Mouse (Mus musculus) intestine, postnatal 0 days (tissue): ENCODE results near the gene March9. TPM values are rescaled to one million over a fixed set of nuclear protein-coding genes. Genes with fewer than 3 reads are reported as not detected.
A peak's percentile ranks its signal among the peaks of the same experiment; 100 is the strongest.
"Not testable (repeated sequence)": the region's sequence is repeated elsewhere in the genome, so short reads cannot be mapped to it uniquely, and the experiment has no call there.

Source experiments
- ATAC-seq: fragments of 200-750 bp; cut with Nextera tagmentation; 2 replicates; pipeline ENCODE4 v1.8.0; 2017; ENCODE audit warnings: mild to moderate bottlenecking, moderate TSS enrichment, moderate library complexity
- H3K27ac ChIP-seq: fragments of 300-500 bp; sonication (generic); 2 replicates; pipeline ENCODE4 v1.5.1; 2014; ENCODE audit warnings: mild to moderate bottlenecking, low read depth, low read length, moderate library complexity
- H3K27me3 ChIP-seq: fragments of 300-500 bp; sonication (generic); replicated peaks from 2 replicates; pipeline ENCODE4 v1.6.1; 2014; ENCODE audit warnings: low read length, mixed read lengths; ENCODE audit not compliant: control insufficient read depth, insufficient read depth
- H3K36me3 ChIP-seq: fragments of 300-500 bp; sonication (generic); 2 replicates; pipeline ENCODE4 v1.6.1; 2014; ENCODE audit warnings: mild to moderate bottlenecking, moderate library complexity; ENCODE audit not compliant: control insufficient read depth, insufficient read depth
- H3K4me1 ChIP-seq: fragments of 300-500 bp; sonication (generic); replicated peaks from 2 replicates; pipeline ENCODE4 v1.6.1; 2014; ENCODE audit warnings: antibody characterized with exemption, low read length, mixed read lengths; ENCODE audit not compliant: control insufficient read depth, insufficient read depth
- H3K4me2 ChIP-seq: fragments of 300-500 bp; sonication (generic); replicated peaks from 2 replicates; pipeline ENCODE4 v1.6.1; 2014; ENCODE audit warnings: low read depth, mild to moderate bottlenecking, moderate library complexity
- H3K4me3 ChIP-seq: fragments of 300-500 bp; sonication (generic); 2 replicates; pipeline ENCODE4 v1.5.1; 2014; ENCODE audit warnings: low read depth, low read length
- H3K9ac ChIP-seq: fragments of 300-500 bp; sonication (generic); 2 replicates; pipeline ENCODE4 v1.6.1; 2014; ENCODE audit warnings: mild to moderate bottlenecking, low read depth, low read length
- H3K9me3 ChIP-seq: fragments of 300-500 bp; sonication (generic); 2 replicates; pipeline ENCODE4 v1.6.1; 2016; ENCODE audit warnings: mixed run types; ENCODE audit not compliant: control insufficient read depth
- CTCF ChIP-seq: sonication (generic); IDR thresholded peaks from 2 replicates; pipeline ENCODE4 v1.5.1; 2016; ENCODE audit warnings: low read depth, mild to moderate bottlenecking, control low read depth, antibody characterized with exemption, moderate library complexity
- WGBS: fragments of 180-500 bp; shearing (Covaris S2); extraction: QIAGEN DNeasy Blood & Tissue Kit; methylation state at CpG from one replicate; pipeline ENCODE4 v1.1.7; 2014; 5-methylcytosine and 5-hydroxymethylcytosine counted together
- polyA plus RNA-seq: library from polyadenylated mRNA; unstranded; fragments of >200 nt; fragmentation: Nextera tagmentation; extraction: Ambion mirVana; gene quantifications from 2 replicates; pipeline ENCODE4 v1.2.1, GENCODE M21; 2015

The March9 gene
- polyA plus RNA-seq, 1 experiment from 2014 or later: 0.91 TPM

GRCm38 (mm10) chr10:127076082-127076481 is 16.1 kb upstream of the March9 start:
- Histone ChIP-seq H3K4me1 (0 out of 2 replicates have a peak, but pooled peaks cover 4% of the 10 kb centered on the region), H3K4me3 (no peak overlapping the region), H3K9ac (no peak overlapping the region), H3K27me3 (peaks cover 56% of the 10 kb centered on the region), H3K36me3 (no peaks in the 10 kb centered on the region), H3K27ac (no peak overlapping the region), H3K9me3 (no peaks in the 10 kb centered on the region), H3K4me2 (no peak overlapping the region)
- WGBS: 34% methylated on average over 4 of the region's 4 CpGs
- ATAC-seq: no peak
- no peak for TF ChIP-seq CTCF

- no peak overlapping the region for H3K4me3 ChIP-seq
- no peaks in the 10 kb centered on the region for H3K36me3 ChIP-seq
- WGBS: 66% methylated on average over 8 of the region's 8 CpGs
- TF ChIP-seq CTCF: no peak
- peaks cover 52% of the 10 kb centered on the region for H3K27me3 ChIP-seq
- H3K9ac ChIP-seq: no peak overlapping the region
- no peak for ATAC-seq
- H3K9me3 ChIP-seq: no peaks in the 10 kb centered on the region
- 0 out of 2 replicates have a peak, but pooled peaks cover 7% of the 10 kb centered on the region for H3K4me1 ChIP-seq
- H3K4me2 ChIP-seq: no peak overlapping the region
- H3K27ac ChIP-seq: no peak overlapping the region
Observed at GRCm38 (mm10) chr10:127075651-127076050, 15.7 kb upstream of the March9 start.

- Histone ChIP-seq H3K27ac (no peak within 1 kb of the TSS), H3K4me1 (0 out of 2 replicates have a peak, but pooled peaks cover 8% of the 10 kb centered on the region), H3K9ac (no peak within 1 kb of the TSS), H3K27me3 (peaks cover 46% of the 10 kb centered on the region), H3K9me3 (no peaks in the 10 kb centered on the region), H3K36me3 (no peaks in the 10 kb centered on the region), H3K4me3 (no peak within 1 kb of the TSS), H3K4me2 (no peak within 1 kb of the TSS)
- 59% methylated on average over 9 of the region's 9 CpGs for WGBS
- no peak for ATAC-seq
- peak; percentile 39 for TF ChIP-seq CTCF
Observed at GRCm38 (mm10) chr10:127075080-127075479, 15.1 kb upstream of the March9 start, which contains the start of gene Agap2. Agap2 (plus strand) TSS chr10:127075284.

- H3K4me2 ChIP-seq: no peak overlapping the region
- 0 out of 2 replicates have a peak, but pooled peaks cover 8% of the 10 kb centered on the region for H3K4me1 ChIP-seq
- no peak overlapping the region for H3K4me3 ChIP-seq
- no peak for ATAC-seq
- WGBS: 100% methylated on average over 1 of the region's 1 CpGs
- no peaks in the 10 kb centered on the region for H3K9me3 ChIP-seq
- H3K36me3 ChIP-seq: no peaks in the 10 kb centered on the region
- H3K9ac ChIP-seq: no peak overlapping the region
- TF ChIP-seq CTCF: no peak
- H3K27ac ChIP-seq: no peak overlapping the region
- peaks cover 35% of the 10 kb centered on the region for H3K27me3 ChIP-seq
Observed at GRCm38 (mm10) chr10:127073981-127074380, 14.0 kb upstream of the March9 start.

- ATAC-seq, H3K4me1 ChIP-seq, H3K9me3 ChIP-seq, H3K4me2 ChIP-seq, H3K9ac ChIP-seq, H3K36me3 ChIP-seq, H3K27ac ChIP-seq, H3K4me3 ChIP-seq: not testable (repeated sequence)
- WGBS: 55% methylated on average over 2 of the region's 2 CpGs
- H3K27me3 ChIP-seq: peaks cover 25% of the 10 kb centered on the region
Observed at GRCm38 (mm10) chr10:127072969-127073368, 13.0 kb upstream of the March9 start.

- H3K9me3 ChIP-seq, H3K4me2 ChIP-seq, H3K9ac ChIP-seq, H3K4me3 ChIP-seq, H3K27ac ChIP-seq, ATAC-seq, H3K4me1 ChIP-seq: not testable (repeated sequence)
- H3K36me3 ChIP-seq: peaks cover 15% of the 10 kb centered on the region
- WGBS: 83% methylated on average over 4 of the region's 4 CpGs
- TF ChIP-seq CTCF: peak; percentile 32
- H3K27me3 ChIP-seq: peaks cover 19% of the 10 kb centered on the region
Observed at GRCm38 (mm10) chr10:127072270-127072669, 12.3 kb upstream of the March9 start.

- Histone ChIP-seq H3K9ac (no peak overlapping the region), H3K4me2 (peak overlapping the region; percentile 89), H3K27me3 (peaks cover 9% of the 10 kb centered on the region), H3K4me3 (peak overlapping the region; percentile 83), H3K27ac (no peak overlapping the region), H3K9me3 (no peaks in the 10 kb centered on the region), H3K4me1 (0 out of 2 replicates have a peak, but pooled peaks cover 8% of the 10 kb centered on the region), H3K36me3 (peaks cover 25% of the 10 kb centered on the region)
- TF ChIP-seq CTCF: no peak
- ATAC-seq: no peak
- WGBS: 45% methylated on average over 9 of the region's 9 CpGs
Observed at GRCm38 (mm10) chr10:127071203-127071602, 11.2 kb upstream of the March9 start.
